Mouse (Mus musculus) T-helper 1 cell (primary cell): Measurements from ENCODE around the gene Mrpl12.

Source experiments
- in situ Hi-C: fragments of 300-600 bp; cut with MboI, MseI; formaldehyde crosslinking; loops from one replicate; pipeline ENCODE4 v1.15.1; 2025; ENCODE audit warnings: high pct_unique_total_duplicates

The Mrpl12 gene

DNA sequence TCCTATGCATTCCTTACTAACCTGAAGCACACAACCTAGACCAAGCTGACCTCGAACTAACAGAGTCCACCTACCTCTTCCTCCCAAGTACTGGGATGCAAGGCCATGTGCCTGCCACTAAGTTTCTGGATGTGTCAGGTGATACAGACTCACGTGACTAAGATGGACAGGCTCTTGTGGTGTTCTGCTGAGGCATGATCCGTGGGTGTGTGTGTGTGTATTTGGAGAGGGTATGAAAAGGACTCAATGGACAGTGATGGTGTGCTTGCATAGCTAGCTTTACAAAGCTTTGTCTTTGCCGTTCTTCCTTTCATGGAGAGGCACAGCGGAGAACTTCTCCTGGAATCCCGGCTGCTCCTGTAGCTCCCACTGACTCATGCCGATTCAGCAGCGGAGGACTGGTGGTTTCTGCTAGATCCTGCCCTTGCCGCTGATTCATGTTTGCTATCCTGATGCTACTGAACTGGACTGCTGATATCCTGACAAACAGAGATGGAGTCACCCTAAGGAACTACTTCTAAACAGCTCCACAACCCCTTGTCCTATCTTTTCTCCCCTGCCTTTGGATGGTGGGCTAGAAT, 24.0 kb downstream of the Mrpl12 start:
- in situ Hi-C loops, result no loop called here

DNA sequence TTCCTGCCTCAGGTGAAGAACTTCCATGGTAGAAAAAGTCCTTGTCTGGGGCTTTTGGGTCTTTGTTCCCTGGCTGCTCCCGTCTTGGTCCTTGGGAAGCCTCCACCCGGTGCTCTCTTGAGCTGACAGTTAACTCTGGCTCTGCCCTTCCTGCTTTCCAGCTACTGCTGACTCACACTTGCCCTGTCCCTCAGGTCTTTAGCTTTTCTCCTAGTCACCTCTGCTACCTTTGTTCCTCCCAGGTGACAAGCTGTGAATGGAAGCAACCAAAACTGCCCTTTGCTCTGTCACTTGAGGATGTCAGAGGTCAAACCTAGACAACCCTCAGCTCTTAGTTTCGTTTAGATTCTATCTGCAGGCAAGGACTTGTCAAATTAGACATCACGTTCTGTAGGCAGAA, 25.5 kb downstream of the Mrpl12 start:
- in situ Hi-C loops, result loop anchor here (5.0 kb wide), 1 partner anchor 52 kb away; no protein-coding TSS in a partner anchor

DNA sequence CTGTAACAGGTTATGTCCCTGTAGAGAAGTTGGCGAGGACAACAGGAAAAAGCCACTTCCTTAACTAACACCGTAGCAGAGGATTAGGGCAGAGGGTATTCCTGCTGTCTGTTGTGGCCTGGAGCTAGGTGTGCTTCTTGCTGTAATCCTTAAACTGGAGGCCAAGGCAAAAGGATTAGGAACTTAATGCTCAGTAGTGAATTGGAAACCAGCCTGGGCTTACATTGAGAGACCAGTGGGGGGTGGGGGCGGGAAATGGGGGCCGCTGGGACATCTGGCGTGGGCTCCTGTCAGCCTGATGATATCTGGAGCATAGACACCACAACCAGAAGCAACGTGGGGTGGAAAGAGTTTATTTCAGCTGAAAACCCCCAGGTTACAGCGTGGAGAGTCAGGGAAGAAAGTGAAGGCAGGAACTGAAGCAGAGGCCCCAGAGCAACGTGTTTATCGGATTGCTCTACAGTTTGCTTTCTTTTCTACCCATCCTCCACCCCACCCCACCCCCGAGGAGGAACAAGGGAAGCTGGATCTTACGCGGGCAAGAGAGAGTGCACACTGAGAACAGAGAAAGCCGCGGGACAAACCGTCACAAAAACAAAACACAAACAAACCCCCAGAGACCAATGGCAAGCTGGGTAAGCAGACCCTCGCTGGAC, 26.1 kb downstream of the Mrpl12 start:
- in situ Hi-C loops, result loop anchor here (5.0 kb wide), 1 partner anchor 52 kb away; no protein-coding TSS in a partner anchor

DNA sequence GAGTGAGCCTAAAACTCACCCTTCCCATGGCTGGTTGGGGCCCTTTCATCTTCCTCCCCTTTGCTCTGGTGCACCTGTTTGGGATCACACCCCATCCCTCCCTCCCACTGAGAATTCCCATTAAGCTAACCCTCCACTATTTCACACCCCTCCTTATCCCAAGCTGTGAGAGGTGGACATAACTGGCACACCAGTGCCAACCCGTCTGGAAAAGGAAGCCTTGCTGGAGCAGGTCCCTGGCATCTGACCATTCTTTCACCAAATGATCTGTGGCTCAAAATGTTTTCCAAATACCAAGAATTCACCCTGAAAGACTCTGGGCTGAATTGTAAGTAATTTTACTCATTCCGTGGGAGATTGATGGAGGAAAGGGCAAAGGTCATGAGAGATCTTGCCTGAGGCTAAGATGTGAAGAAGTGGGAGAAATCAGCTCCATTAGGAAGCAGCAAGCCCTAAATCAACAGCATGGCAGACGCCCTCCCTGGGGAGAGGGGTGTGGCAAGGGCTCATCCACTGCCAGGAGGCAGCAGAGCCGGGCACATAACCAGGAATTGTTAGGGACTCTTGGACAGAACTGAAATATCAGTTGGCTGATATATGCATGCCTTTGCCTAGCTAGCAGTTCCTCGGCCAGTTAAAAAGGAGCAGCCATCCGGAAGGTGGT, 28.5 kb downstream of the Mrpl12 start:
- in situ Hi-C loops, result loop anchor here (5.0 kb wide), 1 partner anchor 49 kb away; no protein-coding TSS in a partner anchor

DNA sequence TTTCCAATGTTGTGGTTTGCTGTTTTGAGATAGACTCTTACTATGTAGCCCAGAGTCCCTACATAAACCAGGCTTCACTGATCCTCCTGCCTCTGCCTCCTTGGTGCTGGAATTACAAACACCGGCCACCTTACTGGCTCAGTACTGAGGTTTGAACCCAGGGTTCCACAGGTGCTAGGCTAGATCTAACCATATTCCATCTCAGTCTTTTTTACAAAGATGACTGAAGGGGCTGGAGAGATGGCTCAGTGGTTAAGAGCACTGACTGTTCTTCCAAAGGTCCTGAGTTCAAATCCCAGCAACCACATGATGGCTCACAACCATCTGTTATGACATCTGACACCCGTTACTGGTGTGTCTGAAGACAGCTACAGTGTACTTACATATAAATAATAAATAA, 29.8 kb downstream of the Mrpl12 start:
- in situ Hi-C loops, result loop anchor here (5.0 kb wide), 1 partner anchor 48 kb away; no protein-coding TSS in a partner anchor

DNA sequence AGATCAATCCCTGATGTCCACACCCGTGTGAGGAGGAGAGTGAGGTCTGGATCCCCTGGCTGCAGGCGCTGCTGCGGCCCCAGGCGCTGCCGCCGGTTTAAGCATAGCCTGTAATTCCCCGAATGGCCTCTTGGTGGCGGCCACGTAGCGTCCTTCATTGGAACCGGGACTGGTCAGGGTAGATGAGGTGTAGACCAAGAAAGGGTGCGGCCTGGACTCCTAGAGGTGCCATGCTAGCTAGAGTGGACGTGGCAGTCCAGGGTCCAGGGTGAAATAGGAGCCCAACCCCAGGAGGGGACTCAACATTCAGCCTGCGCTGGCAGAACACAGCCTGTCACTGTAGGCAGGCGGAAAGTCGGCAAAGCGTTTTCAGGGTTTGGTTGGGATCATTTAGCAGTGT, 31.2 kb downstream of the Mrpl12 start:
- in situ Hi-C loops, result no loop called here

DNA sequence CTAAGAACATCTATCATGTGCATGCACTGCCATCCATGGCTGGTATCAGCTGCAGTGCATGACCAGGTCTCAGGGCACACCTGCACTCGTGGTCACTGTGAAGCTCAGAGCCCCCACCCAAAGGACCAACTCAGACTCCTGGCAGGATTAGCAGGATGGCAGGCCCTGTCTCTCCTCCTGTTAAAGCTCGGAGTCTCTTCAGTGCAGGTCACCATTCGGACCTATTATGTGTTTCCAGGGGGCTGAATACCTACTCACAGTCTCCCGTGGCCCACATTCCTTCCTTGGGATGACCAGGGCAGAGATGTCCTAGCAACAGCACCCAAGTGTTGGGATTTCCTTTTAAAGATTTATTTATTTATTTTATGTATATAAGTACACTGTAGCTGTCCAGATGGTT, 32.7 kb downstream of the Mrpl12 start:
- in situ Hi-C loops, result no loop called here

DNA sequence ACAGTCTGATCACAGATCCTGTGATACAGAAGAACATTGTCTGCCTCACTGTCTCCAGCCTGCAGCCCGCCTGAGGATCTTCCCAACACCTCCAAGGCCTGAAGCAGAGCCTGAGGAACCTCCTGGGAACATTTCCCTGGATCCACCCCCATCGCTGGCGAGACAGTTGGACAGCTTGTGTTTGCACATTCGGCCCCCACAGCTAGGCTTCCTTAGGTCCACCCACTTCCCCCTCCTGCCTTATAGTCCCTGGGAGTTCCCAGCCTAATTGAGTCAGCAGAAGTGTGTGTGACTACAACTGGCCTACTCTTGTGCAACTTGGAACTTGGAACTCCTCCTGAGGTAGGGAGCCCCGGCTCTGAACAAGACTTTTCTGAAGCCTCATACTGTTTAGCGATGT, 33.6 kb downstream of the Mrpl12 start:
- in situ Hi-C loops, result no loop called here

DNA sequence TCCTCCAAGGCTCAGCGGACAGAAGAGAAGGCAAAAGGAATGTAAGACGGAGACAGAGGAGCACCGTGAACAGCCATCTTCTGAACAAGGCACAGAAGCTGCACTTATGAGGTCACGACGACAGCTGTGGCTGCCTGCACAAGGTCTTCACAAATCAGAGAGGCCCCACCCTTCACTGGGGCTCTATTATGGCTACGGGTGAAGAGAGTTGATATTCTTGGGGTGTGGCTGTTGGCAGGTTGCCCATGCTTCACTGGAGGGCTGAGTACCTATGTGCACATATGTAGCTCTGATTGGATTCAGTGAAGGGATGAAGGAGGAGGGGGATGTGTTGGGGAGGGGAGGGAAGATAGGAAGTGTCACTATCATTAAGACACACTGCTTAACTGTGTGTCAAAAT, 34.1 kb downstream of the Mrpl12 start:
- in situ Hi-C loops, result no loop called here

DNA sequence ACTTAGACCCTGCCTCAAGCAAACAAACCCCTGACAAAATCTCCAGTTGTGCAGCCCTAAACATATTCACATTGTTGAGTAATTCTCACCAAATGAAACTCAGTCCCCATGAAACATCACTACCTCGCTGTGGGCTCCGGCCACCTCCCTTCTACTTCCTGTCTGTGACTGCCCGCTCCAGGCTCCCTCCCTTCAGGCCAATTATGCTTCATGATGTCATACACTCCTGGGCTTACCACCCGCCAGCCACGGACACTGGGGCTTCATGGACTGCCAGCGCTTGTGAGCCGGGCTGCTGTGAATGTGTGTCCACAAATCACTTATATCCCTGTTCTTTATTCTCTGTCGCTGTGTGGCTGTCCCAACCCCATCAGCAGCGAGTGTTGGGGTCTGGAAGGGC, 35.3 kb downstream of the Mrpl12 start:
- in situ Hi-C loops, result no loop called here

DNA sequence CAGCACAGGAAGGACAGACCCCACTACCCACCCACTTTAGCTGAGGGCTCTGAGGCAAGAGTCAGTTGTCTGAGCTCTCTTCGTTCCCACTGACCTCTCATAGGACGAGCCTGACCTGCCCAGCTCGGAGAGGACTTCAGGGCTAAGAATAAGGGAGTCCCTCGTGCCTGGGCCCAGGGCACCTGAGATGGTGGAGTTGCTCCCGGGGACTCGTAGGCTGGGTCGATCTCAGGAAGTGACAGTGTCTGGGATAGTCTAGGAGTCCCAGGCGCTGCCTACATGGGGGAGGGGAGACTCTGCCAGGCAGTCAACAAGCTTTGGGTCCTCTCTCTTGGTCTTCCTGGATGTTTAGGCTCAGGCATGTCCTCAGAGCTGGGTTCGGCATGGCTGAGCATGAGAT, 36.1 kb downstream of the Mrpl12 start:
- in situ Hi-C loops, result no loop called here

DNA sequence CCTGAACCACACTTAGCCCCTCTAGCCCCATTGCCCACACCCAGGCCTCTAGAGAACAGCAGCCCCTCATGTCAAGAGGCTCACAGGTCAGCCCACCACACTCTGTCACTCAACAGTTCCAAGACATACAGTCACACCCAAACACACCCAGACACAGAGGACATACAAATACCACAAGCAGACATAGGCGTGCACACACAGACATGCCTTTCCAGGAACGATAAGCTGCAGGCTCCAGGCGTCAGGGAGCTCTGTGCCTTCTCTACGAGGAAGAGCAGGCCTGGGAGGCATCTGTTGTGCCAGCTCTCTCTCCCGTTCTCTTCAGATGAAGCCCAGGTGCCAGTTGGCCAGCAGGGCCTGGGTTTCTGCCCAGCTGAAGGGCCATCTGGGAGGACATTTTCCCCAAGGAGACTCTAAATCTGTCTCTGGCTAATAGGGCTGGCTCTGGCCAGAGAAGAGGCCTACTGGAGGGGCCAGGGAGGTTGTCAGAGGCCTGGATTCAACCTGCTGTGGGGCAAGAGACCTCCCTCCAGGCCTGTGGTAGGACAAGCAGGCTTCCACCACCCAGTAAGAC, 36.6 kb downstream of the Mrpl12 start:
- in situ Hi-C loops, result no loop called here

DNA sequence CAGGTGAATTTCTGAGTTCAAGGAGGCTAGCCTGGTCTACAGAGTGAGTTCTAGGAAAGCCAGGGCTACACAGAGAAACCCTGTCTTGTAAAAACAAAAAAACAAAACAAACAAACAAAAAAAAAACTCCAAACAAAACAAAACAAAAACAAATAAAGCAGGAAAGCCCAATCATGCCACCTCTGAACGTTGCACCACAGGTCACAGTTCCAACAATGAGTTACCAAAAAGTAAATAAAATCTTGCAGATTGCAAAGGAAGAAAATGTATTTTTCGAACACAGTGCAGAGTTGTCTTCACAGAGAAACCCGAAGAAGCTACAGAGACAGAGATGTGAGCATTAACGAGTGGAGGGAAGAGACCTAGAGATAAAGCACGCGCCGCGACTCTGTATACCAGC, 38.2 kb downstream of the Mrpl12 start:
- in situ Hi-C loops, result no loop called here

DNA sequence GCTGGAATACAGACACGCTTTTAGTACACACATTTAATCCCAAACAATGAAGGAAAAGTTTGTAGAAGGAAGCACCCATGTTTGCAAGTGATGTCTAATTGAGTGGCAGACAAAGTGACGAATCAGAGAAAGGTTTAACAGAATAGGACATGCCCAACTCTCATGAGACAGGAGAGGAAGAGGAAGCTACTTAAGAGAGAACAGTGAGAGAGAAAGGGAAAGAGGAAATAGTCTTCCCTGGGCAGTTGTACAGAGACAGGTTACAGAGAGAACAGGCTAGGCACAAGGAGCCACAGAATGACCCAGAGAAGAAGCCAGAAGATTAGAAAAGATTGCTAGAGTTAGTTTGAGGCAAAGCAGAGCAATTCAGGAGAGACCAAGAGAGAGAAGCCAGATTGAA, 41.5 kb downstream of the Mrpl12 start:
- in situ Hi-C loops, result no loop called here

DNA sequence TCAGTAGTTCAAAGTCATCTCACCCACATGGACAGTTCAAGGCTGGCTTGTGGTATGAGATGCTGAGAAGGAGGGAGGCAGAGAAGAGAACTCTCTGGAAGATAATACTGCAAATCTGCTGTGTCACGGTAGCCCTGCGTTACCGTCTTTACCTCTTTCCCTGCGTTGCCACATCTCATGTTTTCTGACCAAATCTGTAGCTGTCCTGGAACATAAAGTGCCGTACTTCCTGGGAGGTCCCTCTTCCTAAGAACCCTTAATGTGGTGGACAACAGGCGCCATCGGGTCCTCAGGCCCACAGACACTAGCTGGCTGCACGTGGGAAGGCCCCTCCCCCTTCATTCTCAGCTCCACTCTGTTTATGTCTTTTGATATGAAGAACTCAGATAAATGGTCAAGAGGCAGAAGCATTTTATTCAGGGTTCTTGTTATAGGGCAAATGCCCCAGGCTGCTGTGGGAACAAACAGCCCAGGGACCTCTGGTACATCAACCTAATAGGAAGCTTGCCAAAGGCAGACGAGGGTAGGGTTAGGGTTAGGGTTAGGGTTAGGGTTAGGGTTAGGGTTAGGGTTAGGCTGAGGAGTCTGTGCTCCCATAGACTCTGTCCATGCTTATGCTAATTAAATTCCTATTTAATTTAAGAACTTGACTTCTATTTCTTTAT, 43.4 kb downstream of the Mrpl12 start:
- in situ Hi-C loops, result no loop called here

DNA sequence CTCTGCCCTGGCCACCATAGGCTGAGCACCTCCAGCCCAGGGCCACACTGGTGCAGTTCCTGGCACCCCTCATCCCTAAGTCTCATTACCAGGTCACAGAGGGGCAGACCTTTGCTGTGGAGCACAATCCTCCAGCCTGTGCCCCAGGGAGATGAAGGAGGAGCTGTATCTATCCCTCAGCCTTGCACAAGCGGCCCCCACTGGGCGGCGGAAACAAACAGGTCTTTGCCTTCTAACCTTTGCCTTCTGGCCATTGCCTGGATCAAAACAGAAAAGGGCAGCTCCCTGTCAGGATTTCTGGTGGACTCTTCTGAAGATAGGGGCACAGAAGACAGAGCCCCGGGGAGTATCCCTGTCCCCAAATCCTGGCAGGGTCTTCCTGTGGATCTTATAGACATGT, 44.5 kb downstream of the Mrpl12 start:
- in situ Hi-C loops, result no loop called here

DNA sequence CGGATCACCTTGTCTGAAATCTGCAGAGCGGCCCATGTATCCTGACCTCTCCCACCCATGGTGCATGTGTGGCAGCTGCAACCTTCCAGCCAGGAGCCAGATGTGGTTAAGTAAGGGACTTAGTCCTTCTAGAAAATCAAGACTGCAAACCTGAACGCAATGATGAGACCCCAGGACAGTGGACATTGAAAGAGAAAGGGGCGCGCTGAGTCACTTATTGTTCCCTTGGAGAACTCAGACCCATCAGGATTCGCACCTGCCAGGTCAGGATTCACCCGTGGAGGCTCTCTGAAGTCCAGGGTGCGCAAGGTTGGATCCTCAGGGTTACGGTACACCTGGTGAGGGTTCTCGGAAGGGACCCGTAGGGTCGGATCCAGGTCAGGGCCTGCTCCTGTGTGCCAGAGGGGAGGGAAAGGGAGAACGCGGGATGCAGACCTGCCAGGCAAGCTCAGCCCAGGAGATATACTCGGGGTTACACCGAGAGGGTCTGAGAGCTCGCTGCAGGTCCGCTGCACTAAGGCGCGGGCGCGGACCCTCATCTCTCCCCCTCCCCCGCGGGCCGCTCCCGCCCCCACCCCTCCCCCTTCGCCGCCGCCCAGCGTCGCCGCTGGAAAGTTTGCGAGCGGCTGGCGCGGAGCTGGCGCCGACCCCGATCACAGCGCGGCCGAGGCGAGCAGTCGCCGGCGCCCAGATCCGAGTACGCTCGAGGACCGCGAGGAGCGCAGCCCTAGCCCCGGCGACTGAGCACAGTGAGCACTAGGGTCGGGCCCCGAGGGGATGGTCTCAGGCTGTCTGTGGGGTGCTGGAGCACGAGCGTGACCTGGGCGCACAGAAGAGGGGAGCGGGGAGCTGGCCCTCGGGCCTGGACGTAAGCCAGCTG, 45.9 kb downstream of the Mrpl12 start, which contains the start of gene Gcgr:
Gene Gcgr, plus strand, starts transcription at position 615 of the 880 bp plus-strand sequence.
- in situ Hi-C loops, result no loop called here

DNA sequence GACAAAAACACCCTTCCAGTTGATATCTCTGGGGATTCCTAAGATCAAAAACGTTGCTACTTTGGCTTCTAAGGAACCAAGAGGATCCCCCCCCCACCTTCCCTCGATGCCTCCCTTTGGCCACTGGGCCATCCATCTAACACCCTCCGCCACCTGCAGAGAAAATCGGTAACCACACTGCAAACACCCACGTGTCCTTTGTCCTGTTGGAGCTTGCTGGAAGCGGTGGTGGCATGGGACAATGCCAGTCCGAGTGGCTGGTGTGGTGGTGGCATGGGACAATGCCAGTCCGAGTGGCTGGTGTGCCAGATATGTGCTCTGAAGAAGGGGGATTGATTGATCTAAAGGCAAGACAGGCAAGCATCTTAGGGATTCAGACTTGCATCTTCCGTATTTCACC, 47.2 kb downstream of the Mrpl12 start:
- in situ Hi-C loops, result no loop called here

DNA sequence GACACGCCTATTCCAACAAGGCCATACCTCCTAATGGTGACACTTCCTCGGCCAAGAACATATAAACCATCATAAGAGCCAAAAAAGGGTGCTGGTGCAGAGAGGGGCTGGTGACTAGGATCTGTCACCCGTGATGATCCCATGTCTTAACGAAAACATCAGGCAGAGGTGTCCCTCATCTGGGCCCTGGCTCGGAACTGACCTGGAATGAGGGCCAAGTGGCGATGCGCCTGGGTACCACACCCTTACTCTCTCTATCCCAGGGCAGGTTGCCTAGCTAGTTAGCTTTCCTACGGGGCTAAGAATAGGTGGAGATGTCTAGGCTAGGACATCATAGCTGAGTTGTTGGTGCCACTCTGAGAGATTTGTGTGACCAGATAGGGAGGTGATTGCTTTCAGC, 49.7 kb downstream of the Mrpl12 start:
- in situ Hi-C loops, result no loop called here

DNA sequence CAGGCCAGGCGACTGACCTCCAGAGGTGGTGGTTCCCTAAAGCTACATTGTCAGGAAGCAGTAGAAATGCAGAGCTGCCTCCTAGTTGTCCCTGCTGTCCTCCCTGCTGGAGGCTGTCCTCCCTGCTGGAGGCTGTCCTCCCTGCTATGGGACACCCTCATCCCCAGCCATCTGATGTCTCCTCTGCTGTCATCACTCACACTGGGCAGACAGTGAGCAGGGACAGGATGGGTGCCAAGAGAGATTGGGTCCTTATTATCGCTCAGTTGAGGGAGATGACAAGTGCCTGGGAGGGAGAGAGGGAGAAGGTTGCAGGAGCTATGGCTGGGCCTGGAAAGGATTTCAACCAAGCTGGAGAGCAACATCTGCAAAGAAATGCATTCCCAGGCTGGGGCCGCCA, 50.7 kb downstream of the Mrpl12 start:
- in situ Hi-C loops, result no loop called here

DNA sequence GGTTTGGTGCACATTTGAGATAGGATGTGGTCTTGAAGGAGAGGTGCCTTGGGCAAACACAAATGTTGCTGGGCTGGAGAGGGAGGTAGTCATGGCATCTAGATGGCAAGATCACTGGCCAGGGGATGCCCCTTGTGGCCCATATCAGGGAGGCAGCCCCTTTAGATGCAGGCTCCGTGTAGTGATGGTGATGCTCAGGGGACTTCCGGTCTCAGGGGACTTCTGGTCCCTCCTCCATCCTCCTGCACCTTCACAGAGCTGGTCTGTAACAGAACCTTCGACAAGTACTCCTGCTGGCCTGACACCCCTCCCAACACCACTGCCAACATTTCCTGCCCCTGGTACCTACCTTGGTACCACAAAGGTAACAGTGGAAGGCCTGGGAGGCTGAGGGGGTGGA, 51.4 kb downstream of the Mrpl12 start:
- in situ Hi-C loops, result no loop called here
